Mouse (Mus musculus) embryonic facial prominence, embryonic 12.5 days (tissue): ENCODE results near the gene Nup93. TPM values are rescaled to one million over a fixed set of nuclear protein-coding genes. Genes with fewer than 3 reads are reported as not detected.

Experiments
- ATAC-seq: fragments of 200-750 bp; cut with Nextera tagmentation; 2 replicates; pipeline ENCODE4 v1.8.0; 2017; ENCODE audit not compliant: insufficient number of reproducible peaks, insufficient read depth, low FRiP score, low TSS enrichment
- H3K27ac ChIP-seq: fragments of 300-500 bp; sonication (generic); 2 replicates; pipeline ENCODE4 v1.5.1; 2016; ENCODE audit warnings: mild to moderate bottlenecking
- H3K27me3 ChIP-seq: fragments of 300-500 bp; sonication (generic); 2 replicates; pipeline ENCODE4 v1.6.1; 2016; ENCODE audit warnings: mild to moderate bottlenecking, moderate library complexity
- H3K36me3 ChIP-seq: fragments of 300-500 bp; sonication (generic); 2 replicates; pipeline ENCODE4 v1.6.1; 2016; ENCODE audit warnings: mild to moderate bottlenecking
- H3K4me1 ChIP-seq: fragments of 300-500 bp; sonication (generic); 2 replicates; pipeline ENCODE4 v1.6.1; 2016
- H3K4me2 ChIP-seq: fragments of 300-500 bp; sonication (generic); replicated peaks from 2 replicates; pipeline ENCODE4 v1.6.1; 2016; ENCODE audit warnings: mild to moderate bottlenecking, moderate library complexity
- H3K4me3 ChIP-seq: fragments of 300-500 bp; sonication (generic); 2 replicates; pipeline ENCODE4 v1.5.1; 2016; ENCODE audit warnings: mild to moderate bottlenecking
- H3K9ac ChIP-seq: fragments of 300-500 bp; sonication (generic); 2 replicates; pipeline ENCODE4 v1.6.1; 2016; ENCODE audit warnings: mild to moderate bottlenecking, moderate library complexity
- H3K9me3 ChIP-seq: fragments of 300-500 bp; sonication (generic); 2 replicates; pipeline ENCODE4 v1.6.1; 2016; ENCODE audit warnings: mild to moderate bottlenecking, moderate library complexity
- WGBS: fragments of 180-500 bp; shearing (Covaris S2); methylation state at CpG from one replicate; pipeline ENCODE4 v1.1.7; 2016; 5-methylcytosine and 5-hydroxymethylcytosine counted together
- polyA plus RNA-seq: library from polyadenylated mRNA; unstranded; fragments of >200 nt; fragmentation: Nextera tagmentation; extraction: Ambion mirVana; gene quantifications from 2 replicates; pipeline ENCODE4 v1.2.1, GENCODE M21; 2016

The Nup93 gene
- polyA plus RNA-seq, 1 experiment from 2014 or later = 110 TPM

- 89% methylated on average over 2 of the region's 2 CpGs for WGBS
- H3K4me2 ChIP-seq = no peak overlapping the region
- H3K27ac ChIP-seq = no peak overlapping the region
- H3K36me3 ChIP-seq = peaks cover 64% of the 10 kb centered on the region
- no peak overlapping the region for H3K4me3 ChIP-seq
- no peaks in the 10 kb centered on the region for H3K27me3 ChIP-seq
- H3K4me1 ChIP-seq = no peaks in the 10 kb centered on the region
- ATAC-seq = no peak
- H3K9me3 ChIP-seq = no peaks in the 10 kb centered on the region
- H3K9ac ChIP-seq = no peak overlapping the region
These were observed 90.0 kb downstream of the Nup93 start for GRCm38 (mm10) chr8:94304412-94304811.

GRCm38 (mm10) chr8:94306989-94307513 is 92.7 kb downstream of the Nup93 start:
- no peak for ATAC-seq
- no peak overlapping the region for H3K9ac ChIP-seq
- WGBS = 85% methylated on average over 7 of the region's 7 CpGs
- no peaks in the 10 kb centered on the region for H3K27me3 ChIP-seq
- H3K9me3 ChIP-seq = no peaks in the 10 kb centered on the region
- H3K4me3 ChIP-seq = no peak overlapping the region
- H3K36me3 ChIP-seq = peaks cover 77% of the 10 kb centered on the region
- H3K4me2 ChIP-seq = no peak overlapping the region
- no peak overlapping the region for H3K27ac ChIP-seq
- no peaks in the 10 kb centered on the region for H3K4me1 ChIP-seq

- Histone ChIP-seq H3K27me3 (no peaks in the 10 kb centered on the region), H3K9me3 (no peaks in the 10 kb centered on the region), H3K27ac (no peak overlapping the region), H3K9ac (no peak overlapping the region), H3K4me2 (no peak overlapping the region), H3K36me3 (peaks cover 76% of the 10 kb centered on the region), H3K4me1 (no peaks in the 10 kb centered on the region), H3K4me3 (no peak overlapping the region)
- ATAC-seq = no peak
- WGBS = 91% methylated on average over 9 of the region's 9 CpGs
These were observed 93.3 kb downstream of the Nup93 start for GRCm38 (mm10) chr8:94307652-94308051.

DNA sequence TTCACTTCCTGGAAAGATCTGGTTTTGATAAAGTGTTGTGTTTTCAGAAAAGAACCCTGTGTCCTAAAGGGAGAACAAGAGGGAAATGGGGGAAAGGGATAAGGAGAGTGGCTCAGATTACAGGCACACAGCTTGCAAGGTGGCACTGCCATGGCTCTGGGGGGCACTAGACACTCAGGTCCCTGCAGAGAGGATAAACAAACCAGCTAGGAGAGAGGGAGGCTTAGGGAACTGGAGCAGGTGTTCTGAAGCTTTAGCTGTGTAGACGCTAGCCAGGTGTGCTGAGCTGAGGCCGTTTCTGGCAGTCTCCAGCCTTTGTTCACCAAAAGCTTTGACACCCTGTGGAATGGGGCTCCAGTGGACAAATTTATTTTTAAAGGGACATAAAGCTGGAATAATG is 99.7 kb downstream of the Nup93 start:
- no peak overlapping the region for H3K4me3 ChIP-seq
- H3K27ac ChIP-seq = no peak overlapping the region
- no peak for ATAC-seq
- peaks cover 28% of the 10 kb centered on the region for H3K36me3 ChIP-seq
- H3K27me3 ChIP-seq = no peaks in the 10 kb centered on the region
- H3K9me3 ChIP-seq = no peaks in the 10 kb centered on the region
- 70% methylated on average over 2 of the region's 2 CpGs for WGBS
- no peak overlapping the region for H3K4me2 ChIP-seq
- no peak overlapping the region for H3K9ac ChIP-seq
- H3K4me1 ChIP-seq = no peaks in the 10 kb centered on the region

GRCm38 (mm10) chr8:94317249-94317648 is 102.9 kb downstream of the Nup93 start:
- 0 out of 2 replicates have a peak, but pooled peaks cover 8% of the 10 kb centered on the region for H3K36me3 ChIP-seq

GRCm38 (mm10) chr8:94317691-94318090 is 103.3 kb downstream of the Nup93 start:
- no peak overlapping the region for H3K4me2 ChIP-seq
- no peak overlapping the region for H3K4me3 ChIP-seq
- H3K36me3 ChIP-seq = 0 out of 2 replicates have a peak, but pooled peaks cover 8% of the 10 kb centered on the region
- H3K27me3 ChIP-seq = no peaks in the 10 kb centered on the region
- no peaks in the 10 kb centered on the region for H3K4me1 ChIP-seq
- no peak for ATAC-seq
- no peak overlapping the region for H3K9ac ChIP-seq
- no peak overlapping the region for H3K27ac ChIP-seq
- H3K9me3 ChIP-seq = no peaks in the 10 kb centered on the region
- 93% methylated on average over 2 of the region's 2 CpGs for WGBS

More at GRCm38 (mm10) chr8:94317249-94317648, 102.9 kb downstream of the Nup93 start:
- ATAC-seq = no peak
- Histone ChIP-seq H3K9ac (no peak overlapping the region), H3K4me2 (no peak overlapping the region), H3K9me3 (no peaks in the 10 kb centered on the region), H3K4me1 (no peaks in the 10 kb centered on the region), H3K27me3 (no peaks in the 10 kb centered on the region), H3K27ac (no peak overlapping the region), H3K4me3 (no peak overlapping the region)
- WGBS = 88% methylated on average over 2 of the region's 2 CpGs

GRCm38 (mm10) chr8:94320036-94320435 is 105.7 kb downstream of the Nup93 start:
- Histone ChIP-seq H3K27me3 (no peaks in the 10 kb centered on the region), H3K4me3 (no peak overlapping the region), H3K9me3 (no peaks in the 10 kb centered on the region), H3K36me3 (0 out of 2 replicates have a peak, but pooled peaks cover 7% of the 10 kb centered on the region), H3K4me2 (no peak overlapping the region), H3K9ac (no peak overlapping the region), H3K27ac (no peak overlapping the region), H3K4me1 (no peaks in the 10 kb centered on the region)
- no peak for ATAC-seq
- 92% methylated on average over 2 of the region's 2 CpGs for WGBS

DNA sequence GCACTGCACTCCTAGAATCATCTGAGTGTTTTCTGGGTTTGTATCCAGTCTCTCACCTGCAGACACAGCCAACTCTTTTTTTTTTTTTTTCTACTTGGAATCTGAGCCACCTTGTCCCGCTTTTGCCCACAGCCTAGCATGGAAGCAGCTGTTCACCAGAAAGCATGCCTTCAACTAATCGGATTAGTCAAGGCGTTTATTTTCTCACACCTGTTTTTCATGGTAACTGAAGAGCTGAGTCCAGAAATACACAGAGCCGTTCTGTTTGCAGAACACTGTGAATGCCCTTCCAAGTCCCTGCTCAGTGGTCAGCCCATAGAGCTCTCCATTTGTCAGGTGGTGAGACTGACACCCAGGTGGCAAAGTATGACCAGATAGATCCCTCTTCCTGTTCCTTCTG is 107.7 kb downstream of the Nup93 start:
- Histone ChIP-seq H3K27me3 (no peaks in the 10 kb centered on the region), H3K4me2 (no peak overlapping the region), H3K36me3 (0 out of 2 replicates have a peak, but pooled peaks cover 2% of the 10 kb centered on the region), H3K4me3 (no peak overlapping the region), H3K9ac (no peak overlapping the region), H3K27ac (no peak overlapping the region), H3K9me3 (no peaks in the 10 kb centered on the region), H3K4me1 (no peaks in the 10 kb centered on the region)
- ATAC-seq = no peak
- 54% methylated on average over 4 of the region's 4 CpGs for WGBS

DNA sequence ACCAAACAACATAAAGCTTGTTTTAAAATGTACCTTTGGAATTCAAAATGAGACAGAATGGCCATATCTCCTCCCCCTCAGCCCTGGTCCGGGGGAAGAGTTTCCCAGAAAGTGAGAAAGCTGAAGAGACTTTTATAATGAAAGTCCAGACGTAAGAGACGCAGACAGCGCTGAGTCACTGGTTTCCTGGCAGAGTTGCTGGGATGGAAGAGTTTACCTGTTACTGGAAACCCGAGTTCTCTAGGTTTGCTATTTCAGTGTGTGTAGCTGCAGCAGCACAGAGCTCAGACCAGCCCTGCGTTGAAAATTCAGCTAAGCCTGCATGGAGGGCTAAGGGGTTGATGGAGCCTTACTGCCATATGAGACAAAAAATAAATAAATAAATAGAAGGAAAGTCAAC is 108.7 kb downstream of the Nup93 start:
- Histone ChIP-seq H3K4me1 (no peaks in the 10 kb centered on the region), H3K4me2 (no peak overlapping the region), H3K9me3 (no peaks in the 10 kb centered on the region), H3K4me3 (no peak overlapping the region), H3K36me3 (no peaks in the 10 kb centered on the region), H3K27me3 (no peaks in the 10 kb centered on the region), H3K9ac (no peak overlapping the region), H3K27ac (no peak overlapping the region)
- ATAC-seq = no peak
- WGBS = 75% methylated on average over 6 of the region's 6 CpGs

GRCm38 (mm10) chr8:94324071-94324470 is 109.7 kb downstream of the Nup93 start:
- ATAC-seq = no peak
- Histone ChIP-seq H3K27ac (no peak overlapping the region), H3K36me3 (no peaks in the 10 kb centered on the region), H3K4me2 (no peak overlapping the region), H3K4me1 (no peaks in the 10 kb centered on the region), H3K27me3 (no peaks in the 10 kb centered on the region), H3K9me3 (no peaks in the 10 kb centered on the region), H3K9ac (no peak overlapping the region), H3K4me3 (no peak overlapping the region)
- WGBS = 58% methylated on average over 12 of the region's 12 CpGs

- no peak overlapping the region for H3K4me2 ChIP-seq
- no peaks in the 10 kb centered on the region for H3K9me3 ChIP-seq
- ATAC-seq = no peak
- WGBS = 67% methylated on average over 4 of the region's 4 CpGs
- no peaks in the 10 kb centered on the region for H3K36me3 ChIP-seq
- no peaks in the 10 kb centered on the region for H3K27me3 ChIP-seq
- H3K27ac ChIP-seq = no peak overlapping the region
- no peaks in the 10 kb centered on the region for H3K4me1 ChIP-seq
- H3K4me3 ChIP-seq = no peak overlapping the region
- no peak overlapping the region for H3K9ac ChIP-seq
These were observed 111.7 kb downstream of the Nup93 start for GRCm38 (mm10) chr8:94326016-94326415.

- H3K27ac ChIP-seq = no peak within 1 kb of the TSS
- H3K36me3 ChIP-seq = no peaks in the 10 kb centered on the region
- H3K27me3 ChIP-seq = no peaks in the 10 kb centered on the region
- ATAC-seq = no peak
- no peak within 1 kb of the TSS for H3K4me3 ChIP-seq
- H3K4me1 ChIP-seq = no peaks in the 10 kb centered on the region
- H3K9ac ChIP-seq = no peak within 1 kb of the TSS
- H3K4me2 ChIP-seq = no peak within 1 kb of the TSS
- H3K9me3 ChIP-seq = no peaks in the 10 kb centered on the region
- WGBS = 85% methylated on average over 21 of the region's 21 CpGs
These were observed 114.8 kb downstream of the Nup93 start, which contains the start of gene Slc12a3 for GRCm38 (mm10) chr8:94328932-94329728. TSS of gene Slc12a3 (plus strand) at chr8:94329201.
